Mouse (Mus musculus) adipocyte (in vitro differentiated cells): ENCODE results near the gene Ric1.
A peak's percentile ranks its signal among the peaks of the same experiment; 100 is the strongest.

Experiments used
- DNase-seq: peaks from one replicate; pipeline ENCODE4 v3.0.0-alpha.2; 2016; ENCODE audit warnings: low spot score

Gene Ric1

GRCm38 (mm10) chr19:29521637-29522435 lies at the start of gene Ric1:
Gene Ric1, plus strand, starts transcription at chr19:29522282.
- DNase-seq: peak; percentile 84

- DNase-seq: no peak
Observed at GRCm38 (mm10) chr19:29472424-29472823, 49.7 kb upstream of the Ric1 start.

GRCm38 (mm10) chr19:29472946-29473345 lies 49.1 kb upstream of the Ric1 start:
- no peak for DNase-seq

GRCm38 (mm10) chr19:29474803-29475202 lies 47.3 kb upstream of the Ric1 start:
- no peak for DNase-seq

GRCm38 (mm10) chr19:29475210-29475620 lies 46.9 kb upstream of the Ric1 start:
- no peak for DNase-seq

- peak; percentile 30 for DNase-seq
Observed at GRCm38 (mm10) chr19:29478598-29478997, 43.5 kb upstream of the Ric1 start.

GRCm38 (mm10) chr19:29481578-29481977 lies 40.5 kb upstream of the Ric1 start:
- DNase-seq: no peak

GRCm38 (mm10) chr19:29482148-29482547 lies 39.9 kb upstream of the Ric1 start:
- no peak for DNase-seq

GRCm38 (mm10) chr19:29482637-29483036 lies 39.4 kb upstream of the Ric1 start:
- peak; percentile 52 for DNase-seq

- DNase-seq: no peak
Observed at GRCm38 (mm10) chr19:29483386-29483785, 38.7 kb upstream of the Ric1 start.

- no peak for DNase-seq
Observed at GRCm38 (mm10) chr19:29484537-29484936, 37.5 kb upstream of the Ric1 start.

- DNase-seq: peak; percentile 76
Observed at GRCm38 (mm10) chr19:29485257-29485948, 36.7 kb upstream of the Ric1 start.

- DNase-seq: no peak
Observed at GRCm38 (mm10) chr19:29486545-29487206, 35.4 kb upstream of the Ric1 start.

GRCm38 (mm10) chr19:29487326-29488072 lies 34.6 kb upstream of the Ric1 start:
- no peak for DNase-seq

GRCm38 (mm10) chr19:29488073-29488390 lies 34.0 kb upstream of the Ric1 start:
- DNase-seq: no peak

- no peak for DNase-seq
Observed at GRCm38 (mm10) chr19:29488420-29488819, 33.7 kb upstream of the Ric1 start.

GRCm38 (mm10) chr19:29489785-29490284 lies 32.2 kb upstream of the Ric1 start:
- peak; percentile 39 for DNase-seq

GRCm38 (mm10) chr19:29491467-29491866 lies 30.6 kb upstream of the Ric1 start:
- no peak for DNase-seq

- no peak for DNase-seq
Observed at GRCm38 (mm10) chr19:29494454-29494853, 27.6 kb upstream of the Ric1 start.

GRCm38 (mm10) chr19:29496001-29496597 lies 26.0 kb upstream of the Ric1 start:
- no peak for DNase-seq

- peak; percentile 60 for DNase-seq
Observed at GRCm38 (mm10) chr19:29496786-29497557, 25.1 kb upstream of the Ric1 start.
